Mouse (Mus musculus): ENCODE results near the gene Rras.

Gene Rras

DNA sequence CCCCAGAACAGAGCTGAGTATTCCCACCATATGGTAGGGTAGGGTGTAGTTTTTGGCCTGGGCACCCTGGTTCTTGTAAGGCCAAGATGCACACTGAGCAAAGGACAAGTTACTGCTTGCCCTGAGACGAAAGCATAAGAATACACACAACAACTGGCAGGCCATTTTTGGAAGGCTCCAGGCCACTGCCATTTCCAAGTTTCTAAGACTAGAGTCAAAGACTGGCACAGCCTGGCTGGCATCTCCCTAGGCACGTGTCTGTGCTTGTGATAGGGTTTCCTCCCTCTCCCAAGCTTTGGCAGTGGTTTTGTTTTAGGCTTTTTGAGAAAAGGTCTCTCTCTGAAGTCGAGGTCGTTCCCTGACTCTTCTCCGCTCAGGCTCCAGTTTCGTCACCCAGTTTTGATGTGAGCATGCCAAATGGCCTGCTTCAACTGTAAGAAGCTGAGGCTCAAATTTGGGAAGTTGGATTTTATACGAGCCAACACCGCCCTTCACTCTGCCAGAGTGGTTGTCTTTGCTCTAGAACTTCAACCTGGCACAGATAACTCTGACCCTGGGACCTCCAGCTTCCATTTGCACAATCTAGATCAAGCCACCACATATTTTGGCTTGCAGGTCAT, 8.0 kb downstream of the Rras start:
- peak in 1 of 2 experiments; percentile 12 for DNase-seq (ENCODE audit: low spot score in 2 of 2)

DNA sequence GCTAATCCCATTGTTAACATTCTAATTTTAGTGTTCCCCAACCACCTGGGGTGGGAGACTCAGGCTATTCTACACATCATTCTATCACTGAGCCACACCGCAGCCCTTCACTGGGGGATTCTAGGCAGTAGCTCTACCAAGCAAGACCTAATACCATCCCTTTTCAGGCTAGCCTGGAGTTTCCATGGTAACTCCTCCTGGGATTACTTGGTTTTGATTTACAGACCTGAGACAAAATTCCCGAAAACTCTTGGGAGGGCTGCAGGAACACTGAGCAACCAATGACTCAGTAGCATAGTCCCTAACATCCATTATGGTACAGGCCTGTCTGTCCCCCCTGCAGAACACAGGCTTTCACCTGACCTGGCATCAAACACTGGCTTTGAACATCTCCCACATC, 8.5 kb downstream of the Rras start:
- DNase-seq (ENCODE audit: low spot score in 2 of 2): no peak

DNA sequence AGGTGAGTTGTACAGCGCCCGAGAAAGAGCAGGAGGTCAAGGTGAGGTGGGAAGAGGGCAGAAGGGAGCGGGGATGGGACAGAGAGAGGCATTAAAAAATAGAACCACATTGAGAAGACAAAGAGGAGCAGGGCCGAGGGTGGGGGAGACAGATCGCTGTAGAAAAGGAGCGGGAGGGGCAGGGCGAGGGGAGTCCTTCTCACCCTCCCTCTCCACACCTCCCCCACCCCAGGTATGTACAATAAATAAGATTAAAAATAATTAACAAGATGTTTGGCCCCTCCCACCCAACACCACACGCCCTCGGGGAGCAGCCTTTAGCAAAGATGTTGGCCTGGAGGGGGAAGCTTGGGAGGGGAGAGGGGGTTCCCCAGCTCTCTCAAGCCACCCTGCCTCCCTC, 10.0 kb downstream of the Rras start:
- DNase-seq (ENCODE audit: low spot score in 2 of 2): no peak

DNA sequence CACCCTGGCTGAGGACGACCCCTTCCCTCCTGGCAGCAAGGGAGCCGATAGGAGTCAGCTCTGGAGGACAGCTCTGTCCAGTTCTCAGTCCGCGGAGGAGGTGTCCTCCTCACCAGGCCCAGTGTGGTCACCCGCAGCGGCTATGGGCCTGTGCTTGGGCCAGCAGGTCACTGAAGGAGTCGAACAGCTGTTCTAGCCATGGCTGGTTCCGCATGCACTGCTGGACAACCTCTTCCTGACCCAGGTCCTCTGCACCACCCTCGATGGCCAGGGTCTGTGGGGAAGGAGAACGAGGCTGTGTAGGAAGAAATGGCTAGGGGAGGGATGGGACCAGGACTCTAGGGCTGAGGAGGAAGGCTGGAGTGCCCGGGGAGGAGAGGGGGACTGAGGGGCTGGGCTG, 10.6 kb downstream of the Rras start:
- peak in 1 of 2 experiments; percentile 7 for DNase-seq (ENCODE audit: low spot score in 2 of 2)

DNA sequence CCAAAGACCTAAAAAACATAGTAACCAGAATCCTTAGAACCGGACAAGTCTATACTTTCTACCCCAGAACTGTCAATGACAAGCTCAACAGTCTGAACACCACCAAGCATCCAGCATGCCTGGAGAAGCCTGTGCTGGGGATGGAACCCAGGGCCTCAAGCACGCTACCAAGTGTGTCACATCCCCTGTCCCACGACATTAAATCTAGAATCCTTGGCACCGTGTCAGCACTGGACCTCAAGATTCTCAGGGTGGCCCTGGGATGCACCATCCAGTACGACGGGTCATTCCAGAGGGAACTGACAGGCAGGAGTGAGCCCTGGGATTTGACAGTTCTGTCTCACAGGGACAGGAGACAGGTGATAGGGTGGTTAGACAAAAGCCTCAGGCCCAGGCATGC, 12.2 kb downstream of the Rras start:
- DNase-seq (ENCODE audit: low spot score in 2 of 2): no peak

DNA sequence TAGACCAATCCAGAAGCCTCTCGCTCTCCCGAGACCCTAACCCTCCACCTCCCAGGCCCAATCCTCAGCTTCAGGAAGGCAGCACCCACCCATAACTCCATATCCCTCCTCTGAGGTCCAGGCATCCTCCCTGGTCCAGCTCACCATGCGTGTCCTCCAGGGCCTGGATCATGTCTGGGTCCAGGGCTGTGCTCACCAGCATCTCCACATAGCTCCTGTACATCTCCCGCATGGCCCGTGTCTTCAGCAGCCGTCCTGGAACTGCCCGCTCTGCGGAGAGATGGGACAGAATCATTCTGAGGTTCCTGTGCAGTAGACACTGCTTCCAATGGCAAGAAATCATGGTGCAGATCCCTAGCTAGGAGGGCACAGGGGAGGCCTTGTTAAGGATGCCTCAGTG, 13.1 kb downstream of the Rras start:
- no peak for DNase-seq (ENCODE audit: low spot score in 2 of 2)

DNA sequence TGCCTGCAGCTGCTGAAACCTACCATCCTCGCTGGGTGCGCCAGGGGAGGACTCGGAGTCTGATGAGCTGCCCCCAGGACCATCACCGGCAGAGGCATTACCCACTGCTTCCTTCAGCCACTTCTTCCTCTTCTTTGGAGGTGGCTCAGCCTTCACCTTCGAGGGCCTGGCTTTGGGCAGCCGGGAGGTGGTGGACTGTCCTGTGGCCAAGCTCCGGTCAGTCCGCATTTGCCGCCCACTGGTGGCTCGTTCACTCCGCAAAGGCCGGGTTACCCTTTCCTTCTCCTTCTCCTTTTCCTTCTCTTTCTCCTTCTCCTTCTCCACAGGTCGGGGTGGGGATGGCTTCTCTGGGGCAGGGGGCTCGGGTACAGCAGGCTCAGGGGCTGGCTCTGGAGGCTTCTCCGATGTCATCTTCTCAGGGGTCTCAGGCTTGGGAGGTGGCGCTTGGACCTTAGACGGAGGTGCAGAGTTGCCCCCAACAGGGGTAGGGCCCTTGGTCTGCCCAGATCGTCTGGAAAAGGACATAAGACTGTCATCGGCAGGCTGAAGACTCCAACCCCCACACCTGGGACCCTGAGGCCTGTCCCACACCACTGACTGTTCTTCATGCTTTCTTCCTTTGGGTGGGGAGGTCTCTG, 16.1 kb downstream of the Rras start:
- no peak for DNase-seq (ENCODE audit: low spot score in 2 of 2)

DNA sequence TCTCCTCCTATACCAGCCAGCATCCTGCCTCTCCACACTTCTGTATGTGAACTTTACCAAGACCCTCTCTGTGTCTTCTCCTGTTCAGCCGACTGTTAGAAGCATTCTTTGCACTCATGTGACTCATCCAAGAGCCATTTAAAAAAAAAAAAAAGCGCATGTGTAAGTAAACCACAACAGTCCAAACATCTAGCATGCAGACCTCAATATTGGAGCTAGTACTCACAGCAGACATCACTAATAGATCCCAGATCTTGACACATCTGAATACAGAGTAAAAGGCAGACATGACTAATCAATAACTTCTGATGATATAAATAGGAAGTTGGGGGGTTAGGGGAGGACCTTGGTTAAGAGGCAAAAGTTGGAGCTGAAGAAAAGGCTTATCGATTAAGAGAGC, 17.9 kb downstream of the Rras start:
- no peak for DNase-seq (ENCODE audit: low spot score in 2 of 2)

DNA sequence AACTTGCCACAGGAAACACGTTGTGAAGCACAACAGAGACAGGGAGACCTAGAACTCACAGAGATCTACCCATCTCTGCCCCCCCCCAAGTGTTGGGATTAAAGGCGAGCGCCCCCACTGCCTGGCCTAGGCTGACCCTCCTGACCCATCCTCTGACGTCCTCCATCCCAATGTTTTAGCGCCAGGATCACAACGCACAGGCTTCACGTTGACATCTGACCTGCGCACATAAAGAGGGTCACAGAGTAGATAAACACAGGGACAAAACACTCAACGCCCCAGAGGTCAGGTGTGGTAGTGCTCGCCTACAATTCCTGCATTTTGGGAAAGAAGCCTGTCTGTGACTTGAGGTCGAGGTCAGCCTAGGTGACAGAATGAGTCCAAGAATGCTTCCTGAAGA, 18.9 kb downstream of the Rras start:
- no peak for DNase-seq (ENCODE audit: low spot score in 2 of 2)

DNA sequence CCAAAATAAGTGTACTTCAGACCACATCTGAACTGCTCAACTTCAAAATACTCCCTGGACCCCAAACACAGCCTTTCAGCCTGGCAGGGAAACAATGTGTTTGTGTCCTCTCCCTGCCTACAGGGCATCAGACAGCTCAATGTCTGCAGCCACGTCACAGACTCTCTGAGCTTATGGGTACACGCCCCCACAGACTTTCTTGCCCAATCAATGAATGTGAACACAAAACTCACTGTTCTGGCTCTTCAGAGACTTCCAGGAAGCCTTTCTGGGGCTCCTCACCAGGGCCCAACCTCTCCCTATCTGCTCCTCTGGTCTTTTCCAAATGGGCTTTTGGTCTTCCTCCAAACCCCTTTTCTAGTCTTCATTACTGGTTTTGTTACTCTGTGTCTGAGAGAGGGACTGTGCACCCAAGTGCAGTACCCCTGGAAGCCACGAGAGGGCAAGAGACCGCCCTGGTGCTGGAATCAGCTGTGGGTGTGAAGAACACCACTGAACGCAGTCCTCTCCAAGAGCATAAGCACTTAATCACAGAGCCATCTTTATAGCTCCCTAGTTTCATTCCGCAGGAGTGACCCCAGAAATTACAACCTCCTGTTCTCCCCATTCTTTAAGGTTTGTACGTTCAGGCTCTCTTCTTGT, 20.1 kb downstream of the Rras start:
- peak in 1 of 2 experiments; percentile 42 for DNase-seq (ENCODE audit: low spot score in 2 of 2)

DNA sequence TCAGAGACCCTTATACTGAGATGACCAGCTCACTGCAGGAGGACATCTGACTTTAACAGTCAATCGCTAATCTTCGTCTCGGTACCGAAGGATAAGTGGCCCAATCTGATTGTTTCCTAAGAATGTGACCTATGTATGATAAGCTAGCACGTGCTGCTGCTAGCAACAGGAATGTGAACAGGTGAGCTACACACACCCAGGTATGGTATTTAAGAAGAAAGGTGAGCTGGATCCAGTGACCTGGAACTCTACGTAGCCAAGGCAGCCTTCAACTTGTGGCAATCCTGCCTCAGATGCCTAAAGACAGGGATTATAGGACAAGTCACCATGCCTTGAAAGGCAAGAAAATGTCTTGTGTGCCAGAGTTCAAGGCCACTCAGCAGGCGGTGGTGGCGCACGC, 20.6 kb downstream of the Rras start:
- no peak for DNase-seq (ENCODE audit: low spot score in 2 of 2)

DNA sequence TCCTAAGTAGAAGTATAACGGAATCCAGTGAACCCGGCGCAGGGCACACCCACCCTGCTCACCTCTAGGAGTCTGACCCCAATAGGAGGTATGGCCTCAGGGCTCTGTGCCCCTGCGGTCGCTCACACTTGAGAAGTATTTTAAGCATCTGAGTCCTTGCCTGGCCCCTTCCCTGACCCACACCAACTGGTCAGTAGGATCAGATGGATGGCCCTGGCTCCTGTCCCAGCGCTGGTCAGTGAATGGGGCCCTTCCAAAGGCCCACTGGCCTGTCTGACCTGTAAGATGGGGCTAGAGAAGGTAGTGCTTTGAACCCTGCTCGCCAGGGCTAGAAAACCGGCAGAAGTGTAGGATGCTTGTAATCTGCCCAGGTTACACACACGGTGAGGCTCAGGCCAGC, 23.1 kb downstream of the Rras start:
- no peak for DNase-seq (ENCODE audit: low spot score in 2 of 2)

DNA sequence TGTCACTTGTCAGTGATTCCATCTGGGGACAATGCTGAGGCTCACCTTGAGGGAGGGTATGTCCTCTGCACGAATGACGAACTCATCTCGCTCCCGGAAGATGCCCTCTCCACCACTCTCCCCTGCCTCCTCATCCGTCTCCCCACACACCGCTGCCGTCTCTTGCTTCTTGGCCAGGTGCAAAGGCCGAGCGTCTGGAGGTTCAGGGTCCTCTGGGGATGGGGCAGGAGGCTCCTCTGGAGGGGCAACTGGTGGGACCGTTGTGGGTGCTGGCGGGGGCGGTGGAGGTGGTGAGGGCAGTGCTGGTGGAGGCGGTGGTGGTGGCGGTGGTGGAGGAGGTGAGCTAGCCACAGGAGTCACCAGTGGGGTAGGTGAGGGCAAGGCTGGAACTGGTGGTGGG, 25.5 kb downstream of the Rras start:
- DNase-seq (ENCODE audit: low spot score in 2 of 2): no peak

DNA sequence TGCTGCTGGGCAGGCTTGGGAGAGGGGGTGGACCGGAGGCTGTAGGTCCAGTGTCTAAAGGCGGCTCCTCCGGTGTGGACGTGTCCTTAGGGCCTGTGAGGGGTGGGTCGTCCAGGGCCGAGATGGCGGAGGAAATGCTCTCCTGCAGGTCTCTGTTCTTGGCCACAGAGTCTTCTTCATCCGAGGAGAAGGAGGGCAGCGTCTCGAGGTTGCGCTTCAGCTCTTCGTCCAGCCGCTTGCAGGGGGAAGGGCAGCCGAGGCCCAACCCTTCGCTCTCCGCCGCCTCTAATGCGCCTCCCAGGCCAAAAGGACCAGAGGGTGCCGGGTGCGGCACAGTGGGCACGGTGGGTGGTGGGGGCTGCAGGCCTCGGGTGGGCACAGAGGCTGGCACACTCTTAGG, 28.0 kb downstream of the Rras start:
- DNase-seq (ENCODE audit: low spot score in 2 of 2): no peak

DNA sequence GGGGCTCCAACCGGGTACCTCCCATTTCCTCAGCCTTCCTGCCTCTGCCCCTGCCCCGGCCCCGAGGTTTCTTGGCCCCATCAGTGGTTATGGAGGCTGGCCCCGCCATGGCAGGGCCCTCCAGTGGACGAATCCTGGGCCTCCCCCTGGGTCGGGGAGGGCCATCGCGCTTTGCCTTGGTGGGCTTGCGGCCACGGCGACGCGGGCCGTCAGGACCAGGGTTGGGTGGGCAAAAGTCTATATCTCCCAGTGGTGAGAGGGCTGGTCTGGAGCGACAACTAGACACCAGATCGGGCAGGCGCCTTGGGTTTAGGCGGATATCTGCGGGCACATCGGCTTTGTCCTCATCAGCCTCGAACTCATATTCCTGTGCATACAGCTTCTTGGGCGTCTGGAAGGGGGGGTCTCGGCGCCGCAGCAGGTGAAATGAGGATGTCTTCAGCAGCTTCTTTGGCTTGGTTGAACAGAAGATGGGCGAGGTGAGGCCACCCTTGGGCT, 29.1 kb downstream of the Rras start:
- DNase-seq (ENCODE audit: low spot score in 2 of 2): no peak

DNA sequence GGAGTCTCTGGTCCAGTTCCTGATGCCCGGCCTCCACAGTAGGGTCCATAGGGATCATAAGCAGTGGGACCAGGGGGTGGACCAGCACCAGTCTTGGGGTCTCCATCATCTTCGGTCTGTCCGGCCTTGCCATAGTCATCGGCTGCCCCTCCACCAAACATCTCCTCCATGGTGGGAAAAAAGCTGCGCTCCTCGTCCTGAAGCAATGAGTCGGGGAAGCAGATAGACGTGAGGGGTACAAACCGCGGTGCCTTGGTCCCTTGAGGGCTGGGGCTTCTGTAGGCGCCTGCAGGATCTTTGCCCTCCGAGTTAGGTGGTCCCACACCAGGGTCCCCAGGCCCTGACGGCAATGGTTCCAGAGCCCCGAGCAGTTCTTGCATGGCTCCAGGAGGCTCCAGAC, 29.7 kb downstream of the Rras start:
- no peak for DNase-seq (ENCODE audit: low spot score in 2 of 2)

DNA sequence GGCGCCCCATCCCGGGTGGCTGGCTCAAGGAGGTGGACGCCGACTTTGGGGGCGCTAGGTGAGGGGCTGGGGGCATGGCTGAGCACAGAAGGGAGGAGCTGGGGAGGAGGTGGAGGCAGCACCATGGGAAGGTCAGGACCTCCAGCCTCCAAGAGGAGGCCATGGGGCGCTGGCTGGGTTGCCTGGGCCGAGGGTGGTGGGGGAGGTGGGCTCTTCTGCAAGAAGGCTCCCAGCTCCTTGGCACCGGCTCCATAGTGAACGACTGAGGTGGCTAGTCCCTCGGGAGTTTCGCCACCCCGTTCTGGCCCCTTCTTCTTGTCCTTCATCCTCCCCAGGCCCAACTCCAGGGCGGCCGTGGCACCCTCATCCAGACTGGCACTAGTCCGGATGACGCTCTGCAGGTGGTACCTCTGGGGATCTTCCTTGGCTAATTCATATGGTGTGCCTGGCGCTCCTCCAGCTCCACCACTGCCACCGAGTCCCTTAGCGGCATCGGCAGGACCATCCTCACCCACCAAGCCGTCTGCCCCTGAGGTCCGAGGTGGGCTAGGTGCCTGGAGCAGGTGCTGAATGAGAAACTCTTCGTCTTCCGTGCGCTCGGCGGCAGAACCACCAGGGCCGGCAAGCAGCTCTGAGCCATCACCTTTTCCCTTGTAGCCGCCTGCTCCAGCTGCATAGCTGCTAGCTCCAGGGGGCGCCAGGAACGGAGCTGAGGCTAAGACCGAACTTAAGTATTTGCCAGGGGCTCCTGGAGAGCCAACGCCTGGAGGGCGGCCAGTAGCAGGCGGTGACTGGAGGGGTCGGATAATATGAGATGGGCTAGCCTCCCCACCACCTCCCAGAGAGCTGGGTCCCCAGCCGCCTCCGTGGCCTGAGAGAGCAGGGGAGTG, 30.5 kb downstream of the Rras start:
- no peak for DNase-seq (ENCODE audit: low spot score in 2 of 2)

DNA sequence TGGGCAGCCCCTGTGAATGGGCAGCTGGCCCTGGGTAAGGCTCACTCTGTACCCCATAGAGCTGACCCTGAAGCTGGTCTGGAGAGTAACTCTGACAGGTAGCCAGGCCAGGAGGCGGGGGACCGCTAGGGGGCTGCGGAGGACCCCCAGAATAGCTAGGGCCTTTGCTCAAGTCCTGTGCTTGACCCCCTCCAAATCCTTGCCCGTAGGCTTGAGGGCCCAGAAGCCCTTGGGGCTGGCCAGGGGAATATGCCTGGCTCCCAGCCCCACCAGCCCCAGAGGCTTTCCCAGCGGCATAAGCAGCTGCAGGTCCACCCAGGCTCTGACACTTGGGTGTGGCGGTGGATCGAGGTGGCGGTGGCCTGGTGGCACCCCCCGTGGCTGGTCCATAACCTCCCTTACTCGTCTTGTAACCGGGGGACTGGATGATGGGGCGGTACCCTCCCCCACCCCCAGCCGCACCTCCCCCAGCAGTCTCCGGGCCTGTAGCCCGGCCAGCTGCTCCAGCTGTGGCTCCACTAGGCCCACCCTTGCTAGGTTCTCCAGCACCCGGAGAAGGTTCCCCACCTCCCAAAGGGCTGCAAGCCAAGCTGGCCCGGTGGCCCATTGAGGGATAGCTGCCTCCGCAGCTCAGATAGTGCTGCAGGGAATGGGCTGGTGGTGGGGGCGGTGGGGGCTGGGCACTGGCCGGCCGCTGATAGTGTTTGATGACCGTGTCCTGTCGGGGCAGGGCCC, 31.3 kb downstream of the Rras start:
- DNase-seq (ENCODE audit: low spot score in 2 of 2): no peak

DNA sequence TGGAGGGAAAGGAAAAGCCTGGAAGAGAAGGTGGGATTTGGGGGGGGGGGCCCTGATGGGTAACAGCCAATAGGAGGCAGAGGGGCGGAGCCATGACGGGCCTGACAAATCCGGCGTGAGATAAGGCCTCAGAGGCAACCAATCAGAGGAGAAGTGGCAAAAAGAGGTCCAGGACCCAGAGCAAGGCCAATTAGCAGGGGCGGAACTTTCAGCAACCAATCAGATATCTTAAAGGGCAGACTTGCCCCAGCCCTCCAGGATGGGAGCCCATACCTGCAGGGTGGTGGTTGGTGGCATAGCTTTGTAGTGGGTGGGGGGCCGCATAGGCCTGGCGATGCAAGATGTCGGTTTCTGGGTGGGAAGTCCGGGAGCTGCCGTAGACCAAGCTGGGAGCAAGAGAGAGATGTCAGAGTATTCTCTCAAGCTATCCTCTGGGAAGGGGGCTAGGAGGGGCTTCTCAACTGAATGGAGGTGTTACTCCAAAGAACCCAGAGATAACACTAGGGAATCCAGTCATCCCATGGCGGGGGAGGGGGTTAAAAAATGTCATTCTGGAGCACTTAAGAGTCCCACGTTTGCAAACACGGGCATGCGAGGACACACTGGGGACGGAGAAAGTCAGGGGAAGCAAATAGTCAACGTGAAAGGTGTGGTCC, 33.3 kb downstream of the Rras start:
- peak; percentile 62 to 73 for DNase-seq (ENCODE audit: low spot score in 2 of 2)

DNA sequence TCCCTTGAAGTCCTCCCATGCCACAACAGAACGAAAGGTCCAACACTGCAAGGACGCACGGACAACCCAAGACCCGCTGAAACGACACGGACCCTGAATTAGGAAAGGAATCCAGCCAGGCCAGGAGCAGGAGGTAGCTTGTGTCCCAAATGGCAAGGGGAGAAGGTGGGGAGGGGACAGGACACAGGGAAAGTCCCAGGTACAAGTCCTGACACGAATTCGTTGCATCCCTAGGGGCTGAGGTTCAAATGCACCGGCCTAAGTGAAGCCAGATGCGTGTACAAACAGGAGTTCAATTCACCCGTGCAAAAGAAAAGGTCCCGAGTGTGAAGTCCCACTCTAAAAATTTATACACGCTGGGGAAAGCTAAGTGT, 33.8 kb downstream of the Rras start:
- DNase-seq (ENCODE audit: low spot score in 2 of 2): no peak

Data from frontal cortex, postnatal 14 days (tissue).